Mouse (Mus musculus) midbrain, postnatal 0 days (tissue): ENCODE results near the gene Rin2. TPM values are rescaled to one million over a fixed set of nuclear protein-coding genes. Genes with fewer than 3 reads are reported as not detected.

Source experiments
- ATAC-seq: fragments of 200-750 bp; cut with Nextera tagmentation; 2 replicates; pipeline ENCODE4 v1.8.0; 2017; ENCODE audit warnings: moderate number of reproducible peaks, mild to moderate bottlenecking, moderate TSS enrichment, moderate library complexity; ENCODE audit not compliant: low FRiP score
- DNase-seq: peaks from one replicate; pipeline ENCODE4 v3.0.0-alpha.2; 2015; ENCODE audit warnings: low spot score
- H3K27ac ChIP-seq: fragments of 300-500 bp; sonication (generic); 2 replicates; pipeline ENCODE4 v1.5.1; 2014; ENCODE audit warnings: low read depth, mild to moderate bottlenecking, low read length, mixed read lengths
- H3K27me3 ChIP-seq: fragments of 300-500 bp; sonication (generic); 2 replicates; pipeline ENCODE4 v1.6.1; 2014; ENCODE audit warnings: low read length, control low read depth, mixed read lengths; ENCODE audit not compliant: insufficient read depth
- H3K36me3 ChIP-seq: fragments of 300-500 bp; sonication (generic); 2 replicates; pipeline ENCODE4 v1.6.1; 2014; ENCODE audit warnings: low read length, control low read depth, mixed read lengths; ENCODE audit not compliant: insufficient read depth
- H3K4me1 ChIP-seq: fragments of 300-500 bp; sonication (generic); 2 replicates; pipeline ENCODE4 v1.6.1; 2014; ENCODE audit warnings: mild to moderate bottlenecking, control low read depth, antibody characterized with exemption, low read length, mixed read lengths; ENCODE audit not compliant: insufficient read depth
- H3K4me2 ChIP-seq: fragments of 300-500 bp; sonication (generic); 2 replicates; pipeline ENCODE4 v1.6.1; 2014; ENCODE audit warnings: low read depth, mild to moderate bottlenecking, low read length, mixed read lengths; ENCODE audit not compliant: poor library complexity, severe bottlenecking
- H3K4me3 ChIP-seq: fragments of 300-500 bp; sonication (generic); 2 replicates; pipeline ENCODE4 v1.5.1; 2014; ENCODE audit warnings: low read depth, mild to moderate bottlenecking, low read length, moderate library complexity
- H3K9ac ChIP-seq: fragments of 300-500 bp; sonication (generic); replicated peaks from 2 replicates; pipeline ENCODE4 v1.6.1; 2014; ENCODE audit warnings: mild to moderate bottlenecking, low read length, moderate library complexity, mixed read lengths; ENCODE audit not compliant: poor library complexity, severe bottlenecking
- H3K9me3 ChIP-seq: fragments of 300-500 bp; sonication (generic); 2 replicates; pipeline ENCODE4 v1.6.1; 2016; ENCODE audit warnings: low read length, control low read depth
- CTCF ChIP-seq: IDR thresholded peaks from 2 replicates; pipeline ENCODE4 v1.5.1; 2016; ENCODE audit warnings: antibody characterized with exemption, mild to moderate bottlenecking
- WGBS: fragments of 180-500 bp; shearing (Covaris S2); extraction: QIAGEN DNeasy Blood & Tissue Kit; methylation state at CpG from one replicate; pipeline ENCODE4 v1.1.7; 2014; 5-methylcytosine and 5-hydroxymethylcytosine counted together
- polyA plus RNA-seq: library from polyadenylated mRNA; unstranded; fragments of >200 nt; fragmentation: Nextera tagmentation; extraction: Ambion mirVana; gene quantifications from 2 replicates; pipeline ENCODE4 v1.2.1, GENCODE M21; 2015
- total RNA-seq: library from RNA; depleted of rRNA; stranded (reverse); fragments of >200 nt; gene quantifications from 2 replicates; pipeline ENCODE4 v1.2.3, GENCODE M21; 2014; rRNA removed

Rin2 gene
- total RNA-seq (18.0 and 19.5 TPM in 2 replicates), polyA plus RNA-seq (10.5 and 10.6 TPM in 2 replicates)

DNA sequence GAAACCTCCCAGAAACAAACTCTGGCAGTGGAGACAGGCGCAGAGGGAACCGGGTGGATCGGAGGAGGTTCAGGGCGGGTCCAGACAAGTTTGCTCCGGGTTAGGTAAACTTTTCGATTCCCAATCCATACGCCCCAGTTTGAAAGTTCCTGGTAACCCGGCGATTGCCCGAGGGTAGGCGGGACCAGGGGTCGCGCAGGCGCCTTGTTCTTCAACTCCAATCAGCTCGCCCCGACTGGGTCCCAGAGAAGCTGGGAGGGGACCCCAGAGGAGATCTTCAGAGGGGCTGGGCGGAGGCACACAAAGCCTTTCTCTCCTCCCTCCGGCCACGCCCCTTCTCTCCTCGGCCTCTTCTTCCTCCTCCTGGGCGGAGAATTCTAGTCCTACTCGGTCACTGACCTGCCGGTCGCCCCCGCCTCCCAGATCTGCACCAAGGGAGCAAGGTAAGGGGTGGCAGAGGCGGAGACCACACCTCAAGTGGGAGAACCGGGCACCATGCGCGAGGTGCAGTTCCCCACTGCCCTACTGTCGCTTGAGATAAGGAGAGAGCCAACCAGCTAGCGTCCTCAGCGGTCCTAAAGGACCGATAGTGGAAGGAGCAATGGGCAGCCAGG lies at the start of gene Rin2:
Gene Rin2 (plus strand): TSS at position 74 of the 614 bp plus-strand sequence.
- WGBS: under 1% methylated on average over 31 of the region's 33 CpGs
- H3K4me2 ChIP-seq: peak within 1 kb of the TSS; percentile 99
- H3K9ac ChIP-seq: peak within 1 kb of the TSS; percentile 63
- peak within 1 kb of the TSS; percentile 43; the same call in 1 of the 2 replicates for H3K27ac ChIP-seq
- DNase-seq (peak; percentile 64), ATAC-seq (peak; percentile 43)
- no peak for TF ChIP-seq CTCF
- peak within 1 kb of the TSS; percentile 71 for H3K4me3 ChIP-seq
- H3K27me3 ChIP-seq: no peaks in the 10 kb centered on the region
- no peaks in the 10 kb centered on the region for H3K36me3 ChIP-seq
- no peaks in the 10 kb centered on the region for H3K9me3 ChIP-seq
- H3K4me1 ChIP-seq: no peaks in the 10 kb centered on the region

DNA sequence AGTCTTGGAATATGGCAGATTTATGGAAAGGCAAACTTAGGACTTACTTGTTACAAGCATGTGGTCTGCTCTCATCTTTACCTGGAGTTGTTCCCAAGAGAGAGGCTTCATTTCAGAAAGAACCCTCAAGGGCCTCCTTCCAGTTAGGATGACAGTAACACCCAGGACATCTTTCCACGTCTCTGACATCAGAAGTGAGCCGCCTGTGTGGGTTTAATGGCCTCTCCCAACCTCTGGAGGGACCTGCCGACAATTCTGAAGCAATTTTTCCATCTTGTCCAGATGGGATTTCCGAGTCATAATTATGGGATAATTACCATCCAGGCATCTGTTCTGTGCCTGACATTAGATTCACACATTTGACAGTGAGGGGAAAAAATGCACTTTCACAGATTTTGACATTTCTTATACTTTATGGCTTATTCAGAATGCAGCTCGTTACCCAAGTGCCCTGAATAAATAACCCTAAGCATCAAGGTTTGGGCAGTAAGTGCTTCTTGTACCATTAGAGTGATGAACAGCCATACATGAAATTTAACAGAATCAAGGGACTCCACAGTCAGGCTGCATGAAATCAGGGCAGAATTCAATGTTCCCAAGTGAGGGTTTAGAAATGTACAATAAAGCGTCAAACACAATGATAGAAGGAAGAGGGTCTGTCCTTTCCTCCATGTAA lies 43.8 kb upstream of the Rin2 start:
- Histone ChIP-seq H3K4me2 (no peak overlapping the region), H3K4me3 (no peak overlapping the region), H3K36me3 (no peaks in the 10 kb centered on the region), H3K27ac (no peak overlapping the region), H3K27me3 (no peaks in the 10 kb centered on the region), H3K9me3 (no peaks in the 10 kb centered on the region), H3K9ac (no peak overlapping the region), H3K4me1 (no peaks in the 10 kb centered on the region)
- no peak for TF ChIP-seq CTCF
- WGBS: 70% methylated on average over 6 of the region's 6 CpGs
- ATAC-seq (no peak), DNase-seq (no peak)

DNA sequence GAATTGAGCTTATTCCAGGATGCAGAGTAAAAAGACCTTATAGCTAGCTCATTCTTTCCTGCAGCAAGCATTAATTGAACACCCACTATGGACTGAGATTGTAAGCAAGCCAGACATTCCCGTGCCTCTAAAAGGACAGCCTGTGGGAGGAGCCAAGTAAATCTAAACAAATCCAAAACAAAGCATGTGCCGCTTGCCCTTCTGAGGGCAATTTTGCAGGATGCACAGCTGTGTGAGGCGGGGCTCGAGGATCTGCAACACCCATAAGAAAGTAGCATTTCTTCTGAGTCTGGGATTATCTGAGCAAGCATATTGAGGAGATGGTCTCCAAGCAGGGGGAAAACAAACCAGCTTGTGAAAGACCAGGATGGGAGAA lies 43.2 kb upstream of the Rin2 start:
- Histone ChIP-seq H3K36me3 (no peaks in the 10 kb centered on the region), H3K9ac (no peak overlapping the region), H3K27ac (no peak overlapping the region), H3K4me2 (no peak overlapping the region), H3K4me1 (no peaks in the 10 kb centered on the region), H3K4me3 (no peak overlapping the region), H3K27me3 (no peaks in the 10 kb centered on the region), H3K9me3 (no peaks in the 10 kb centered on the region)
- TF ChIP-seq CTCF: no peak
- WGBS: 54% methylated on average over 4 of the region's 4 CpGs
- no peak for DNase-seq
- no peak for ATAC-seq

DNA sequence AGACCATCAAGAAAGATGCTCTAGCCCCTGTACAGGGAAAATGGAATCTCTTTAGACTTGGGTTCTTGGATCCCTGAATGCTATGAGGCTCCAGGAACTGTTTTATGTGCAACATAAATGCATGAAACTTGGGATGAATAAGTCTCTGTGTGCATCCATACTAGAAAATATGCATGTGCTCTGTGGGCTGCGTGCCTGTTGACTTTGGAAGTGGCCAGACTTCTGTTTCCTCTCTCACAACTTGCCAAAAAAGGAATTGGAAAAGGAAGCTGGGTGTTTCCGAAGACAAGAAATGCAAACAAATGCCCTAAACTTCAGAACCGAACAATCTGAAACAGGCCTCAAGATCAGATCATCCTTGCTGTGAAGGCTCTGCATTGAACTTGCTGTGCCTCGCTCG lies 41.2 kb upstream of the Rin2 start:
- no peaks in the 10 kb centered on the region for H3K36me3 ChIP-seq
- WGBS: 68% methylated on average over 5 of the region's 5 CpGs
- ATAC-seq: no peak
- no peak overlapping the region for H3K4me2 ChIP-seq
- no peak for DNase-seq
- no peak for TF ChIP-seq CTCF
- no peaks in the 10 kb centered on the region for H3K9me3 ChIP-seq
- H3K27ac ChIP-seq: no peak overlapping the region
- no peak overlapping the region for H3K9ac ChIP-seq
- no peak overlapping the region for H3K4me3 ChIP-seq
- H3K27me3 ChIP-seq: no peaks in the 10 kb centered on the region
- no peaks in the 10 kb centered on the region for H3K4me1 ChIP-seq

DNA sequence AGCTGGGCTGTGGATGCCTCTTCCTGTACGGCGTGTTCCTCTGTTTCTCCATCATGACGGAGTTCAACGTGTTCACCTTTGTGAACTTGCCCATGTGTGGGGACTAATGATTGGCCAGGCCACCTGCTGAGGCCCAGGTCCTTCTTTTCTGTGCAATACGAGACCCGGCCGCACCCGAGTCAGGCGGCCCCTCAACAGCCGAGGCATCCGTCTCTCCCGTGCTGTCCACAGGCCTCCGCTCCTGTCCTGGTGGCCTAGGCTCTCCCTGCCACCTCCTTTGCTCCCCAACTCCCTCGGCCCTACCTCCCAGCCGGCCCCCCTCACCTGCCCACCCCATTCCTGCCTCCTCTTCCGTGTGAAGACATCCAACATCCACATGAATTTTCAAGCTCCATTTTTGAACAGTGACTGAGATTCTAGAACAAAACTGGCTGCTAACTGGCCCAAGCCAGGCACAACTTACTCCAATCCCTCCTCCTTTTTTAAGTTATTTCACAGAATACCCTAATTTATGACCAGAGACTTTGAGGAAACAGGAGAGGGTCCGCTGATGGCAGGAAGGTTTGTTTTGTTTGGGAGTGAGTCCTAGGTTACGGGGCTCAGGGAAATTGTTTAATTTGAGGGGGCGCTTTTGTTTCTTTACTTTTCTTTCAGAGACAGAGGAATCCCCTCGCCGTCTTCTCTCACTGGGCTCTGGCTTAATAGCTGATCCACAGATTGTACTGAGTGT lies 34.6 kb upstream of the Rin2 start:
- WGBS: 86% methylated on average over 21 of the region's 21 CpGs
- peaks cover 4% of the 10 kb centered on the region; the same call in 1 of the 2 replicates for H3K36me3 ChIP-seq
- TF ChIP-seq CTCF: no peak
- H3K9me3 ChIP-seq: no peaks in the 10 kb centered on the region
- no peak overlapping the region for H3K4me2 ChIP-seq
- DNase-seq (no peak), ATAC-seq (no peak)
- H3K4me1 ChIP-seq: no peaks in the 10 kb centered on the region
- no peak overlapping the region for H3K9ac ChIP-seq
- no peak overlapping the region for H3K27ac ChIP-seq
- H3K27me3 ChIP-seq: no peaks in the 10 kb centered on the region
- no peak overlapping the region for H3K4me3 ChIP-seq
